Mouse (Mus musculus) C3H10T1/2 (cell line): ENCODE measurements around the gene Uba6. TPM values are rescaled to one million over a fixed set of nuclear protein-coding genes. Genes with fewer than 3 reads are reported as not detected.

Source experiments
- polyA plus RNA-seq, 2 experiments: library from polyadenylated mRNA; unstranded; fragments of >200 nt; fragmentation: generic; extraction: Trizol; gene quantifications; one replicate each; pipeline ENCODE4 v1.2.1; 2012; ENCODE audit warnings: missing spikeins in 2 of 2

The Uba6 gene
- under 1 TPM; 0.29 to 0.85 TPM for polyA plus RNA-seq

GRCm38 (mm10) chr5:86172449-86173161 lies at the start of gene Uba6:
TSS of gene Uba6 (minus strand) at chr5:86172803.

GRCm38 (mm10) chr5:86197801-86198200 lies 25.2 kb upstream of the Uba6 start, which contains the start of gene Gnrhr:
TSS of gene Gnrhr (minus strand) at chr5:86197901.

GRCm38 (mm10) chr5:86071538-86071937 lies 101.1 kb downstream of the Uba6 start, which contains the start of gene Stap1:
TSS of gene Stap1 (plus strand) at chr5:86071746.

GRCm38 (mm10) chr5:86065101-86065875 lies 107.3 kb downstream of the Uba6 start, which contains the start of gene Cenpc1:
TSS of gene Cenpc1 (minus strand) at chr5:86065583.

Other genes starting within 250 kb of the Uba6 start
- gene Cenpc1, start 107.2 kb downstream of the Uba6 start, polyA plus RNA-seq, result 1 to 10 TPM in 1 of 2 experiments, under 1 TPM in 1; 0.43 to 4.7 TPM
- under 1 TPM in 1 of 2 experiments, not detected in 1; 0.01 TPM for gene Stap1, start 101.1 kb downstream of the Uba6 start, polyA plus RNA-seq
- not detected for gene Gnrhr, start 25.1 kb upstream of the Uba6 start, polyA plus RNA-seq
- not detected for gene Tmprss11c, start 116.5 kb upstream of the Uba6 start, polyA plus RNA-seq
- gene Tmprss11d, start 200.6 kb upstream of the Uba6 start, polyA plus RNA-seq, result not detected